Mouse (Mus musculus) spleen, postnatal 10 days (tissue): ENCODE measurements around the gene Ep300.
A peak's percentile ranks its signal among the peaks of the same experiment; 100 is the strongest.

Source experiments
- DNase-seq, 2 experiments: peaks; one replicate each; pipeline ENCODE4 v3.0.0; 2021 to 2022; ENCODE audit warnings: low spot score in 2 of 2

Gene Ep300

DNA sequence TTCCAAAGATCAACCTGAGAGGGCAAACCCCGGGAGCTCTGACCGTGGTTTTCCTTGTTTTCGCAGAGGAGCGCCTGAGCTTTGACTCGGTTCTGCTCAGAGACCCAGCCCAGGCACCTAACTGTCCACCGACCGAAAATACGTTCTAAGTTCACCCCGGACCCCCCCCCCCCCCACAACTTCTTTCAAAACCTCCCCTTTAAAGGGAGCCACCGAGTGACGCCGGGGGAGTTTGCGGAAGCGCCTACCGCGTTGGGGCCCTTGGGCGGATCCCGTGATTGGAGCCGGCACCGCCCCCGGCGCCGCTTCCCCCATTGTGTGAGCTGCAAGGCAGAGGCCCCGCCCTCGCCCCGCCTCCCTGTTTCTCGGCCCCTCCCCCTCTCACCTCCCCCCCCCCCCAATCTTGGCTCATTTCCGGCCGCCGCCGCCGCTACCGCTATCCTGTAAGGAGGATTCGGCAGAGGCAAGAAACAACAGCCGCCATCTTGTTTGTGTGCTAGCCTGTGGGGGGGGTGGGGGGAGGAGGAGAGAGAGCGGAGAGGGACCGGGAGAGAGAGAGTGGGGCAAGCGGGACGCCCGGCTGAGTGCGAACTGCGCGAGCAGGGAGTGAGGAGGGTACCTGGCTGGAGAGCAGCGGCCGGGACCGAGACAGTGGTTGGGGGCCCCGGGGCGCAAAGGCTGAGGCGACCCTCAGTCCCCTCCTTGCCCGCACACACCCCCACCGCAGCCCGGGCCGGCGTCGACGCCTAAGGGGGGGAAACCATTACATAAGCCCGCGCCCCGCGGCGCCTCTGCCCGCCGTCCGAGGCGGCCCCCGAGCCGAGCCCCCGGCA is at the start of gene Ep300:
TSS of gene Ep300 (plus strand) at position 439 of the 833 bp plus-strand sequence.
- peak; percentile 84 to 97 for DNase-seq

DNA sequence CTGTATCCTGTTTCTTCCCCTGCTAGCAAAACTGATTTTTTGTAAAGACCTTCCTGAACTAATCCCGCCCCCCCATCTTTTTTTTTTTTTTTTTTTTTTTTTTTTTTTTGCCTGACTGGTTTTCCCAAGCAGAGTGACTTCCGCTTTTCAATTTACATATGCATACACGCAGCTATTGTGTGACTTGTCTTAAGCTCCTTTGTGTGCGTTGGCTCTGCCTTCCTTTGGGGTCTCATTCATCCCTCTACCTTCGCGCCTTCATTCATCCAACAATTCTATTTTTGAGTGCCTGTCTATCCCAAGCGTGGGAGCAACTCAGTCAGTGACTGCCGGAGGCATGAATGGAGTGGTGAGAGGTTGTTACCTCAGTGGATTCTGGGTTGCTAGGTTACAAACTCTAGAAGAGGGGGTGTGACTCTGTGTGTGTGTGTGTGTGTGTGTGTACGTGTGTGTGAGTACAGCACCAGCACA is 49.2 kb upstream of the Ep300 start:
- DNase-seq: no peak

DNA sequence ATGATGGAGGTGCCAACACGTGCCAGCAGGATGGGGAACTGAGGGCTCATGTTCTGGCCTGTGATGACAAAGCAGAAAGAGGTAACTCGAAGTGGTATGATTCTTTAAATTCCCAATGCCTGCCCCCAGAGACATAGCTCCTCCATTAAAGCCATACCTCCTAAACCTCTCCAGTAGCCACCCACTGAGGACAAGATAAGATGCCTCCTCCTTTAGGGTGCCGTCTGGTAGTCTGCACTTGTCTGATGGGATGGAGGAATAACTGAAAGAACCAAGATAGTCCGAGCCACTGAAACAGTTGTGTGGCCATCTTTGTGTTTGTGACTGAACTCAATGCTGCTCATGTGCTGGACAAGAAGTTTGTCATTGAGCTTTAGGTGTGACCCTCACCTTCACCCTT is 47.0 kb upstream of the Ep300 start:
- no peak for DNase-seq

GRCm38 (mm10) chr15:81539560-81539959 is 45.6 kb upstream of the Ep300 start:
- DNase-seq: no peak

GRCm38 (mm10) chr15:81544916-81545315 is 40.2 kb upstream of the Ep300 start:
- no peak for DNase-seq

DNA sequence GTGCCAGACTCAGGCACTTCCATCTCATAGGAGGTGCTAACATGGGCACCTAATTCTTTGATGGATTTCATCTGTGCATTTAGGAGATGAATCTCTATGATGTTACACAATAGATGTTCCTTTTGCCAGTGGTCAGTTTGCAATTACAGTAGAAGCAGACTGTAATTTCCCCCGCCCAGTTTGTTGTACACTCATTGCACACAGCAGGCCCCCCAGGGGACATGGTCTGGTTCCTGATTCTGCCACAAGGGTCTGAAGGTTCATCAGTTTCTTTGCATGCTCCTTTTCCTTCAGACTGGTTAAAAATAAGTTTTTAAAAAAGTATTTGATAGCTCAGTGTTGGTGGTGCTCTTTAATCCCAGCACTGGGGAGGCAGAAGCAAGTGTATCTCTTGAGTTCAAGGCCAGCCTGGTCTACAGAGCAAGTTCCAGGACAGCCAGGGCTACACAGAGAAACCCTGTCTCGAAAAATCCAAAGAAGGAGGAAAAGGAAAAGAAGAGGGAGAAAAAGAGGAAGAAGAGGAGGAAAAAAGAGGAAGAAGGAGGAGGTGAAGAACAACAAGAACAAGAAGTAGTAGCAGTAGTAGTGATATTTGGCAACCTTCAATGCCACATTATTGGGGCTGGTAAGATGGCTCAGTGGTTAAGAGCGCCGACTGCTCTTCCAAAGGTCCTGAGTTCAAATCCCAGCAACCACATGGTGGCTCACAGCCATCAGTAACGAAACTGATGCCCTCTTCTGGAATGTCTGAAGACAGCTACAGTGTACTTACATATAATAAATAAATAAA is 39.6 kb upstream of the Ep300 start:
- DNase-seq: peak in 1 of 2 experiments; percentile 48

DNA sequence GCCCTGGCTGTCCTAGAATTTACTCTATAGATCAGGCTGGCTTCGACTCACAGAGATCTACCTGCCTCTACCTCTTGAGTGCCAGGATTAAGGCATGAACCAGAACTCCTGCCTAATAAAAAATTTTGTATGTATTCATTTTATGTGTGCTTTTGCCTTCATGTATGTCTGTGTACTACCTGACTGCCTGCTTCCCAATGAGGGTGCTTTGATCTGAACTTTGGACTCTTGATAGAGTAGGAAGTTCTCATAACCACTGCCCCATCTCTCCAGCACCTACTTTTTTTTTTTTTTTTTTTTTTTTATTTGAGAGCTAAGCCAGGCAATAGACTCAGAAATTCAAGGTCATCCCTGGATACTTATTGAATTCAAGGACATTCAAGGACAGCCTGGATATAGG is 31.7 kb upstream of the Ep300 start:
- DNase-seq: no peak

- DNase-seq: no peak
Measured at GRCm38 (mm10) chr15:81554558-81555297, 30.4 kb upstream of the Ep300 start.

DNA sequence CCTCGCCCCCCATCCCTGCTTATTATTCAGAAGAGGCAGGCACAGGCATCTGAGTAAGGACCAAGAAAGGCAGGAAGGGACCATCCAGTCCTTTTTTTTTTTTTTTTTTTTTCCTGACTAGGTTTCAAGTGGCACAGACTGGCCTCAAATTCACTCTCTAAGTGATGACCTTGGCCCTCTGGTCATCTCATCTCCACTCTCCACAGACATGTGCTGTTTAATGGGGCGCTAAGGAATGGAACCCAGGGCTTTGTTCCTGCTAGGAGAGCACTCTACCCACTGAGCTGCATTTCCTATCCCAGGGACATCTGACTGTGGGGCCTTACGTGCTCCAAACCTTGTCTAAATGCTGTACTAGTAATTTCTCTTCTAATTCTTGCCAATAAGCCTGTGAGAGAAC is 29.2 kb upstream of the Ep300 start:
- DNase-seq: no peak

DNA sequence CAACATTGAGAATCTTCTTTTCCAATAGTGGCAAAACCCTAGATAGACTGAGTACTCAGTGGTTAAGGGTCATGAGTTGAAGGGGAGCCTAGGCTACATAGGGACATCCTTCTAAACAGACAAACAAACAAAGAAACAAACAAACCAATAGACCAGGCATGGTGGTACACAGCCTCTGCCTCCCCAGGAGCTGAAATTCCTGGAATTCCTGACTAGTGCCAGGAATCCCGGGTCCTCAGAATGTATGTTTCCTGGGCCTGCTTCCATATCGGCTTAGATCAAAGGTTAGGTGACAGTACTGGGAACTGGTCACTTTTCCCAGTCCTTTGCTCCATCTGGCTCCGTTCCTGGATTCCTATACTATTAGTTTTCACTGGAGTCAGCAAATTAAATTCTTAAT is 23.6 kb upstream of the Ep300 start:
- no peak for DNase-seq

GRCm38 (mm10) chr15:81561996-81562395 is 23.2 kb upstream of the Ep300 start:
- no peak for DNase-seq

DNA sequence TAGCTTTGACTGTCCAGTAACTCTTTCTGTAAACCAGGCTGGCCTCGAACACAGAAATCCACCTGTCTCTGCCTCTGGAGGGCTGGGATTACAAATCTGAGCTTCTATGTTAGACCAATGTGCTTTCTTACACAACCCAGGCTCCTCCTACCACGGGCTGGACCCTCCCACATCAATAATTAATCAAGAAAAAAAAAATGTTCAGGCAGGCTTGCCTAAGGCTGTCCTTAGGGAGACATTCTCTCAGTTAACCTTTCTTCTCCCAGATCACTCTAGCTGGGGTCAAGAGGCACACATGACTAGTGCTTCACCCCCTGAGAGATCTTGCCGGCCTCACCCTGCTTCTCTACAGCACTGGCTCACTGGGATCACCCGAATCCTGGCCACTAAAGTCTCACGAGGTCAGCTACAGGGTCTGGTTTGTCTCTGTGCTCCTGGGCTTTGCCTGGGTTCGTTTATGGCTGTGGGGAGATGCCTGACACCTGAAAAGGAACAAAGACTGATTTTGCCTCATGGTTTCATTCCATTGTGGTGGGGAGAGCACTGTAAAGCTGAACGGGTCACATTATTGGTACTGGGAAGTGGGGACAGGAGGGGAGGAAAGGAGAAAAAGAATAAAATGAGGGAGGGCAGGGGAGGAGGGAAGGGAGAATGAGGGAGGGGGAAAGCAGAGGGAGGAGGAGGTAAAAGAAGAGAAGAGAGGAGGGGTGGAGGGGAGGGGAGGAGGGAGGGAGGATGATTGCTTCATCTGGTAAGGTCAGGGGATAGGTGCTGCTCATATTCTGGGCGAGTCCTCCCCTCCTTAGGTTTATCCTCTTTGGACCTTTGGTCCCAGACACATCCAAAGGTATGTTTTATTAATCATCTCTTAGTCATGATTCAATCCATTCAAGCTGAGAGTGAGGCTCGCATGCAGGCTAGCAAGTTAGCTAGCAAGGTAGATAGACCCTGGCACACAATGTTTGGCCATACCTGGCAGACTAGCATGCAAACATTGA is 22.4 kb upstream of the Ep300 start:
- no peak for DNase-seq

DNA sequence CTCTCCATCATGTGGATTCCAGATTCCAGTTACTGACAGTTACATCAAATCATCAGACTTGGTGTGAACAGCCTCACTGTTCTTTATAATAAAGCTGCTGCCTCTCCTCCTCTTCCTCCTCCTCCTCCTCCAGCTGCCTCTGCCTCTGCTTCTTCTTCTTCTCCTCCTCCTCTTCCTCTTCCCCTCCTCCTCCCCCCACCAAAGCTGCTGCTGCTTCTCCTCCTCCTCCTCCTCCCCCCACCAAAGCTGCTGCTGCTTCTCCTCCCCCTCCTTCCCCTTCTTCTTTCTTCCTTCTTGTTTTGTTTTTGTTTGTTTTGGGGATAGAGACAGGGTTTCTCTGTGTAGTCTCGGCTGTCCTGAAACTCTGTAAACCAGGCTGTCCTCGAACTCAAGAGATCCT is 17.1 kb upstream of the Ep300 start:
- peak in 1 of 2 experiments; percentile 34 for DNase-seq

DNA sequence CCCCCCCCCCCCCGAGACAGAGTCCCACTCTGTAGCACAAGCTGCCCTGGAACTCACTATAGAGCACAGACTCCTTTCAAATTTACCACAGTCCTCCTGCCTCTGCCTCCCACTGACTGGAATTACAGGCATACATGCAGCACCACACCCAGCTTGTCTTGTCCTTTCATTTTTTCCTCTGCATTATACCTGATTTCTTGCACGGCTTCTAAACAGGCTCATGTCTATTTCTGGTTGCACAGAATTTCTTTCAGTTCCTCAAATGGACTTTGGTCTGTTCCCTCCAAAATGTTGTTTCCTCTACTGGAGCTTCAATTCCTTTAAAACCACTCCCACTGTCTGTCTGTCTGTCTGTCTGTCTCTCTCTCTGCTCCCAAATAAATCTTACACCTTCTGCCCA is 16.6 kb upstream of the Ep300 start:
- DNase-seq: no peak

GRCm38 (mm10) chr15:81576961-81577360 is 8.2 kb upstream of the Ep300 start:
- DNase-seq: peak in 1 of 2 experiments; percentile 31

- peak; percentile 55 for DNase-seq
Measured at GRCm38 (mm10) chr15:81577743-81578165, 7.4 kb upstream of the Ep300 start.

DNA sequence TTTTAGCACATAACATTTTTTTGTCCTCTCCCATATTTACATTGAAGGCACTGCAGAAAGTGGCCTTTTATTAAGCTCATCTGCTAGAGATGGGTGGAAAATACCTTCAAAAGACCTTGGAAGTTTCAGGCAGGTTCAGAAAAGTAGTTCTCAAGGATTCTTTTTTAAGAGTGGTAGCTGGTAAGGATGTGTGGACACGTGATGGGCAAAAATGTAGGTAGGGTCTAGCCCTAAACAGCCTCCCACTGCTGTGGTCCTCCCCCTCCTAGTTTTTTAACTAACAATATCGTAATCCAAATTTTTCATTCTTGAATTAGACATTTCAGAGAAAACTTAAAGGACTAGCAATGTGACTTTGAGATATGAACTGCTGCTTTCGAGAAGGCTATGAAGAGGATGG is 685 bp upstream of the Ep300 start:
- DNase-seq: no peak

- peak; percentile 89 to 91 for DNase-seq
Measured at GRCm38 (mm10) chr15:81585746-81586461, 753 bp downstream of the Ep300 start.

- peak in 1 of 2 experiments; percentile 64 for DNase-seq
Measured at GRCm38 (mm10) chr15:81586466-81586865, 1.3 kb downstream of the Ep300 start.

GRCm38 (mm10) chr15:81587686-81588085 is 2.5 kb downstream of the Ep300 start:
- no peak for DNase-seq
